ENCODE assay signal across 9 mouse cellular contexts in the genomic region with DNA sequence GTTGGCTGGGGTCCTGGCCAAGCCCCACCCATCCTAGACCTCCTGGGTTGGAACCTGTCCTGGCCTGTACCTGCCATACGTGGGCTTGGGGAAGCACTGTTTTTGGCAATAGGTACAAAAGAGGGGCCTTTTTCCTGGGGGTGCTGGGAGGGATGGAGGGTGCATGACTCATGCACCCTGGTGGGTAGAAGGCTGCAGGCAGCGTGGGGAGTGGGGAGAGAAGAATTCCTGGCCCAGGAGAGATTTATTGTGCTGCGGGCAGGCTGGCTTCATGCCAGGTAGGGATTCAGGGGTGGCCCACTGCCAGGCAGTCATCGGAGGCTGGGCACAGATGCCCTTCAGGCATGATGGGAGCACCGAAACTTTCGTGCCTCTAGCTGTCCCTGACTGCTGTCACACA. TPM values are rescaled to one million over a fixed set of nuclear protein-coding genes. Genes with fewer than 3 reads are reported as not detected.
DNase-seq lines count a peak whose midpoint lies in the region; ATAC-seq and TF ChIP-seq lines count a peak whose summit lies in the region.
"Had no signal": no experiment of that assay in that cellular context is flagged by ENCODE, and none has a peak within 500 bp of the region (broad histone marks: within the 10 kb centered on the region; RNA-seq: fewer than 3 reads in every experiment).

No protein-coding gene starts in this region.

- DNase-seq in gastrocnemius, adult 2 months: no peak
- DNase-seq in gastrocnemius, adult 8-10 months (ENCODE audit: low spot score in 2 of 2): no peak
- DNase-seq in midbrain, embryonic 10.5 days (ENCODE audit: low spot score): no peak
- peak; percentile 78 for DNase-seq in cerebellum, postnatal 10 days
- no peak for DNase-seq in frontal cortex, postnatal 10 days (ENCODE audit: low spot score in 2 of 2)
- no peak for DNase-seq in layer of hippocampus, postnatal 25 days (ENCODE audit: extremely low spot score in 1 of 2, low spot score in 1 of 2)

- H3K4me3 ChIP-seq in gastrocnemius, adult 2 months: no peak overlapping the region
- H3K4me3 ChIP-seq in midbrain, embryonic 13.5 days (replicated peaks): no peak overlapping the region
- H3K4me3 ChIP-seq in midbrain, embryonic 10.5 days: no peak overlapping the region

- H3K4me1 ChIP-seq in midbrain, embryonic 13.5 days (replicated peaks): peaks cover 11% of the 10 kb centered on the region
- no peaks in the 10 kb centered on the region for H3K4me1 ChIP-seq in midbrain, embryonic 10.5 days

- no peaks in the 10 kb centered on the region for H3K27me3 ChIP-seq in midbrain, embryonic 13.5 days
- H3K27me3 ChIP-seq in midbrain, embryonic 10.5 days (ENCODE audit: low read depth, poor library complexity, severe bottlenecking): no peaks in the 10 kb centered on the region

- H3K9me3 ChIP-seq in midbrain, embryonic 13.5 days: no peaks in the 10 kb centered on the region
- no peaks in the 10 kb centered on the region for H3K9me3 ChIP-seq in midbrain, embryonic 10.5 days (replicated peaks)
- H3K9me3 ChIP-seq: G1E had no signal

- WGBS in midbrain, embryonic 13.5 days: 59% methylated on average over 6 of the region's 6 CpGs
- 78% methylated on average over 6 of the region's 6 CpGs for WGBS in midbrain, embryonic 10.5 days

- no peak for TF ChIP-seq CTCF in gastrocnemius, adult 2 months (IDR thresholded peaks at IDR 0.05)

- H3K36me3 ChIP-seq in midbrain, embryonic 13.5 days: no peaks in the 10 kb centered on the region
- H3K36me3 ChIP-seq in midbrain, embryonic 10.5 days: no peaks in the 10 kb centered on the region
- H3K36me3 ChIP-seq: G1E had no signal

- intact Hi-C loops in gastrocnemius, adult 2 months (cut with DNase I): loop anchor here (5.0 kb wide), 1 partner anchor 39 kb away; no protein-coding TSS in a partner anchor

- no peak overlapping the region for H3K4me2 ChIP-seq in midbrain, embryonic 13.5 days (replicated peaks)

- no peak overlapping the region for H3K9ac ChIP-seq in midbrain, embryonic 13.5 days (replicated peaks)

- 0 out of 2 replicates have a peak, but pooled peaks have one; percentile 27 for ATAC-seq in midbrain, embryonic 13.5 days
- peak; percentile 21; the same call in 1 of the 2 replicates for ATAC-seq in megakaryocyte progenitor cell, adult 5-6 weeks (replicated peaks; ENCODE audit: poor library complexity)

- H3K27ac ChIP-seq in gastrocnemius, adult 2 months: peak overlapping the region; percentile 76
- H3K27ac ChIP-seq in midbrain, embryonic 13.5 days: no peak overlapping the region
- no peak overlapping the region for H3K27ac ChIP-seq in midbrain, embryonic 10.5 days (replicated peaks)

RNA-seq across cellular contexts. Expression of gene 1700013G24Rik, which starts 4.9 kb away (rescaled TPM):
- total RNA-seq in gastrocnemius, adult 2 months (2021): not detected
- not detected for total RNA-seq in gastrocnemius, adult 8-10 months (2022)
- not detected in 2 replicates for polyA plus RNA-seq in midbrain, embryonic 13.5 days (2015; fragmentation: Nextera tagmentation; extraction: Ambion mirVana)
- not detected in 2 replicates for polyA plus RNA-seq in midbrain, embryonic 10.5 days (2016; fragmentation: Nextera tagmentation; extraction: Ambion mirVana)
- total RNA-seq in megakaryocyte progenitor cell, adult 5-6 weeks (2015): not detected in 2 replicates
- not detected in 2 replicates for total RNA-seq in megakaryocyte progenitor cell, adult 5-6 weeks (2017)
- total RNA-seq in layer of hippocampus, postnatal 25 days (2021): not detected
- polyA plus RNA-seq: G1E had no signal

RNA-seq across cellular contexts. Expression of gene Cela3b, which starts 17.9 kb away (rescaled TPM):
- total RNA-seq in gastrocnemius, adult 2 months (2021): not detected
- not detected for total RNA-seq in gastrocnemius, adult 8-10 months (2022)
- polyA plus RNA-seq in midbrain, embryonic 13.5 days (2015; fragmentation: Nextera tagmentation; extraction: Ambion mirVana): not detected in 2 replicates
- not detected in 2 replicates for polyA plus RNA-seq in midbrain, embryonic 10.5 days (2016; fragmentation: Nextera tagmentation; extraction: Ambion mirVana)
- not detected in 2 replicates for total RNA-seq in megakaryocyte progenitor cell, adult 5-6 weeks (2015)
- not detected in 2 replicates for total RNA-seq in megakaryocyte progenitor cell, adult 5-6 weeks (2017)
- total RNA-seq in layer of hippocampus, postnatal 25 days (2021): not detected
- total RNA-seq: G1E had no signal
- polyA plus RNA-seq: G1E had no signal

RNA-seq across cellular contexts. Expression of gene Hspg2, which starts 20.4 kb away (rescaled TPM):
- total RNA-seq in gastrocnemius, adult 2 months (2021): 10 to 100 TPM; 55.2 to 77.5 TPM
- 10 to 100 TPM; 42.0 to 54.1 (median 50.0) TPM for total RNA-seq in gastrocnemius, adult 8-10 months (2022)
- polyA plus RNA-seq in midbrain, embryonic 13.5 days (2015; fragmentation: Nextera tagmentation; extraction: Ambion mirVana): 4.2 and 5.0 TPM in 2 replicates
- 11.6 and 15.3 TPM in 2 replicates for polyA plus RNA-seq in midbrain, embryonic 10.5 days (2016; fragmentation: Nextera tagmentation; extraction: Ambion mirVana)
- 0.37 TPM in 1 of 2 replicates, not detected in the other for total RNA-seq in megakaryocyte progenitor cell, adult 5-6 weeks (2015)
- not detected in 2 replicates for total RNA-seq in megakaryocyte progenitor cell, adult 5-6 weeks (2017)
- 10 to 100 TPM in 1 of 2 experiments, 1 to 10 TPM in 1; 5.6 to 10.8 TPM for total RNA-seq in layer of hippocampus, postnatal 25 days (2021)
- polyA plus RNA-seq: G1E had no signal

RNA-seq across cellular contexts. Expression of gene Cela3a, which starts 38.6 kb away (rescaled TPM):
- not detected for total RNA-seq in gastrocnemius, adult 2 months (2021)
- not detected for total RNA-seq in gastrocnemius, adult 8-10 months (2022)
- not detected in 2 replicates for polyA plus RNA-seq in midbrain, embryonic 13.5 days (2015; fragmentation: Nextera tagmentation; extraction: Ambion mirVana)
- polyA plus RNA-seq in midbrain, embryonic 10.5 days (2016; fragmentation: Nextera tagmentation; extraction: Ambion mirVana): not detected in 2 replicates
- total RNA-seq in megakaryocyte progenitor cell, adult 5-6 weeks (2015): not detected in 2 replicates
- total RNA-seq in megakaryocyte progenitor cell, adult 5-6 weeks (2017): not detected in 2 replicates
- not detected for total RNA-seq in layer of hippocampus, postnatal 25 days (2021)
- total RNA-seq: G1E had no signal
- polyA plus RNA-seq: G1E had no signal

Comparison
In these comparisons a context has a peak if more than half of its experiments do, and no peak if none do; other contexts are left out.
1. DNase-seq: peak in cerebellum, postnatal 10 days (2 of 2); none in gastrocnemius, adult 2 months (single experiment), gastrocnemius, adult 8-10 months (0 of 2), midbrain, embryonic 10.5 days (single experiment), frontal cortex, postnatal 10 days (0 of 2) and layer of hippocampus, postnatal 25 days (0 of 2).
2. RNA of gene Hspg2, which starts 20.4 kb away (total RNA-seq): 55.2 to 77.5 TPM in gastrocnemius, adult 2 months, 42.0 to 54.1 TPM in gastrocnemius, adult 8-10 months and 5.6 to 10.8 TPM in layer of hippocampus, postnatal 25 days; 0.37 TPM in megakaryocyte progenitor cell, adult 5-6 weeks; every median in the first group is over 4 times any median in the second.